ENCODE assay signal across 14 mouse cellular contexts in the genomic region with DNA sequence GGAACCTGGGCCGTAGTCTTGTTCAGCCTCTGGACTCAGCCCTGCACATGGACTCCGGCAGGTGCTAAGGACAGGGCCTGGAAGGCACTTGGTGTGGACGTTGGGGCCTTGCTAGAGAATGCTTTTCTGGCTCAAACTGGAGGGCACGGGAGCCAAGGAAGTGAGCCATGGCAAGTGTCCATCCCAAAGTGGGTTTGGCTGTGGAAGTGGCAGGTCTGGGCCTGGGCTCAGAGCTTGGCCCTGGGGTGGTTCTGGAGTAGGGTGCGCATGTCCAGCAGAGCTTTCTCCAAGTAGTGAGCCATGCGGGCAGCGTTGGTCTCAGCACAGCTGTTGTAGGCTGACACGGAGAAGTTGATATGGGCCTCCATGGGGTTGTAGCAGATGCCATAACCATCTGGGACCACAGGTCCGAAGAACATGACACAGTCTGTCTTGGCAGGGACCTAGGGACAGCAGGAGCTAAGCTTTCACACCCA. TPM values are rescaled to one million over a fixed set of nuclear protein-coding genes. Genes with fewer than 3 reads are reported as not detected.
DNase-seq lines count a peak whose midpoint lies in the region; ATAC-seq and TF ChIP-seq lines count a peak whose summit lies in the region.
"Had no signal": no experiment of that assay in that cellular context is flagged by ENCODE, and none has a peak within 500 bp of the region (broad histone marks: within the 10 kb centered on the region; RNA-seq: fewer than 3 reads in every experiment).

No protein-coding gene starts in this region.

- H3K27me3 ChIP-seq in heart, adult 2 months (ENCODE audit: control insufficient read depth, insufficient read depth, low read length): no peaks in the 10 kb centered on the region
- no peaks in the 10 kb centered on the region for H3K27me3 ChIP-seq in midbrain, postnatal 0 days (ENCODE audit: insufficient read depth, low read length)
- no peaks in the 10 kb centered on the region for H3K27me3 ChIP-seq in midbrain, embryonic 16.5 days (ENCODE audit: control insufficient read depth, insufficient read depth, low read depth, low read length)
- H3K27me3 ChIP-seq in liver, embryonic 11.5 days (replicated peaks; ENCODE audit: control insufficient read depth, insufficient read depth, low read length): no peaks in the 10 kb centered on the region
- H3K27me3 ChIP-seq: neural tube, embryonic 15.5 days had no signal

- no peak overlapping the region for H3K4me2 ChIP-seq in midbrain, postnatal 0 days (ENCODE audit: low read depth, low read length, poor library complexity, severe bottlenecking)
- no peak overlapping the region for H3K4me2 ChIP-seq in midbrain, embryonic 16.5 days (ENCODE audit: low read length)
- H3K4me2 ChIP-seq in liver, embryonic 11.5 days: no peak overlapping the region
- H3K4me2 ChIP-seq: neural tube, embryonic 15.5 days had no signal

- DNase-seq in heart, adult 2 months: peak in 1 of 2 experiments; percentile 74
- DNase-seq in heart, postnatal 25 days (ENCODE audit: low spot score): no peak
- DNase-seq in midbrain, postnatal 0 days (ENCODE audit: low spot score): peak; percentile 17
- peak; percentile 84 for DNase-seq in gastrocnemius, adult 2 months
- DNase-seq in liver, embryonic 11.5 days (ENCODE audit: low spot score): no peak
- no peak for DNase-seq in urinary bladder, adult 18-20 months (ENCODE audit: low spot score in 2 of 2)
- DNase-seq: kidney, adult 11 months; kidney, postnatal 4 days; lung, adult 18-20 months; right cerebral cortex, adult 18-20 months had no signal

- no peak for ATAC-seq in midbrain, postnatal 0 days (ENCODE audit: low FRiP score)
- ATAC-seq in midbrain, embryonic 16.5 days: no peak
- no peak for ATAC-seq in liver, embryonic 11.5 days (replicated peaks; ENCODE audit: low FRiP score)
- ATAC-seq: forebrain, embryonic 16.5 days had no signal

- H3K4me3 ChIP-seq in heart, adult 2 months: no peak overlapping the region
- no peak overlapping the region for H3K4me3 ChIP-seq in midbrain, postnatal 0 days (ENCODE audit: low read depth, low read length)
- no peak overlapping the region for H3K4me3 ChIP-seq in midbrain, embryonic 16.5 days (ENCODE audit: low read depth, low read length)
- no peak overlapping the region; the same call in 1 of the 2 replicates for H3K4me3 ChIP-seq in gastrocnemius, adult 2 months
- H3K4me3 ChIP-seq in liver, embryonic 11.5 days (ENCODE audit: low read depth, low read length): no peak overlapping the region
- H3K4me3 ChIP-seq: left cerebral cortex, adult 2 months; neural tube, embryonic 15.5 days had no signal

- H3K4me1 ChIP-seq in heart, adult 2 months (ENCODE audit: control insufficient read depth, insufficient read depth, low read length): peaks cover 3% of the 10 kb centered on the region
- H3K4me1 ChIP-seq in midbrain, postnatal 0 days (ENCODE audit: insufficient read depth, low read length): no peaks in the 10 kb centered on the region
- H3K4me1 ChIP-seq in midbrain, embryonic 16.5 days (ENCODE audit: control insufficient read depth, insufficient read depth, low read length): peaks cover 8% of the 10 kb centered on the region; the same call in 1 of the 2 replicates
- no peaks in the 10 kb centered on the region for H3K4me1 ChIP-seq in liver, embryonic 11.5 days (replicated peaks; ENCODE audit: control insufficient read depth, insufficient read depth, low read length)

- intact Hi-C loops in heart, adult 2 months (cut with DNase I): no loop called here
- intact Hi-C loops in heart, postnatal 25 days (cut with DNase I): no loop called here
- intact Hi-C loops in gastrocnemius, adult 2 months (cut with DNase I): no loop called here

- peak overlapping the region; percentile 32; the same call in 1 of the 2 replicates for H3K27ac ChIP-seq in heart, adult 2 months
- no peak overlapping the region for H3K27ac ChIP-seq in midbrain, postnatal 0 days (ENCODE audit: low read depth, low read length)
- no peak overlapping the region for H3K27ac ChIP-seq in midbrain, embryonic 16.5 days (ENCODE audit: low read length)
- H3K27ac ChIP-seq in gastrocnemius, adult 2 months: peak overlapping the region; percentile 92
- no peak overlapping the region for H3K27ac ChIP-seq in liver, embryonic 11.5 days (ENCODE audit: low read depth, low read length)
- H3K27ac ChIP-seq: left cerebral cortex, adult 2 months; neural tube, embryonic 15.5 days had no signal

- TF ChIP-seq CTCF in heart, adult 2 months (IDR thresholded peaks at IDR 0.05): no peak
- TF ChIP-seq CTCF in midbrain, postnatal 0 days (IDR thresholded peaks at IDR 0.05): no peak
- TF ChIP-seq CTCF in gastrocnemius, adult 2 months (IDR thresholded peaks at IDR 0.05): no peak

- peaks cover 2% of the 10 kb centered on the region; the same call in 1 of the 2 replicates for H3K36me3 ChIP-seq in heart, adult 2 months (ENCODE audit: control insufficient read depth, insufficient read depth, low read length)
- peaks cover 76% of the 10 kb centered on the region for H3K36me3 ChIP-seq in midbrain, postnatal 0 days (ENCODE audit: insufficient read depth, low read length)
- peaks cover 47% of the 10 kb centered on the region for H3K36me3 ChIP-seq in midbrain, embryonic 16.5 days (ENCODE audit: control insufficient read depth, insufficient read depth, low read length)
- peaks cover 36% of the 10 kb centered on the region for H3K36me3 ChIP-seq in liver, embryonic 11.5 days (ENCODE audit: control insufficient read depth, insufficient read depth, low read length)

- H3K9ac ChIP-seq in heart, adult 2 months (ENCODE audit: low read depth, low read length): no peak overlapping the region
- no peak overlapping the region for H3K9ac ChIP-seq in midbrain, postnatal 0 days (replicated peaks; ENCODE audit: low read length, poor library complexity, severe bottlenecking)
- H3K9ac ChIP-seq in midbrain, embryonic 16.5 days (ENCODE audit: low read depth, low read length): no peak overlapping the region
- H3K9ac ChIP-seq in liver, embryonic 11.5 days (ENCODE audit: low read depth, low read length): no peak overlapping the region
- H3K9ac ChIP-seq: neural tube, embryonic 15.5 days had no signal

- no peak for TF ChIP-seq EP300 in heart, adult 2 months (IDR thresholded peaks at IDR 0.05; ENCODE audit: insufficient read depth, low read depth, low read length)

- no peaks in the 10 kb centered on the region for H3K79me2 ChIP-seq in heart, adult 2 months (replicated peaks; ENCODE audit: control insufficient read depth, insufficient read depth, low read length)

- H3K9me3 ChIP-seq in midbrain, postnatal 0 days (ENCODE audit: low read length): no peaks in the 10 kb centered on the region
- H3K9me3 ChIP-seq in midbrain, embryonic 16.5 days (replicated peaks; ENCODE audit: control insufficient read depth, low read length, poor library complexity, severe bottlenecking): no peaks in the 10 kb centered on the region
- H3K9me3 ChIP-seq in liver, embryonic 11.5 days (ENCODE audit: control insufficient read depth, low read length): no peaks in the 10 kb centered on the region
- H3K9me3 ChIP-seq: neural tube, embryonic 15.5 days had no signal

- TF ChIP-seq POLR2A in heart, adult 2 months (IDR thresholded peaks at IDR 0.05; ENCODE audit: insufficient read depth, low read depth, low read length): no peak

- 58% methylated on average over 9 of the region's 9 CpGs for WGBS in heart, adult 2 months
- 86% methylated on average over 9 of the region's 9 CpGs for WGBS in midbrain, postnatal 0 days
- WGBS in midbrain, embryonic 16.5 days: 91% methylated on average over 9 of the region's 9 CpGs
- 89% methylated on average over 9 of the region's 9 CpGs for WGBS in liver, embryonic 11.5 days

RNA-seq across cellular contexts. Expression of a gene that starts 10.3 kb away (rescaled TPM):
- 1 to 10 TPM; 5.9 to 9.0 TPM for total RNA-seq in heart, adult 2 months (2021)
- 23.5 and 25.1 TPM in 2 replicates for polyA plus RNA-seq in heart, adult 2 months (2012; rRNA removed)
- total RNA-seq in heart, postnatal 25 days (2021): 10 to 100 TPM in 1 of 2 experiments, 1 to 10 TPM in 1; 8.3 to 10.4 TPM
- 96.2 and 103 TPM in 2 replicates for total RNA-seq in midbrain, postnatal 0 days (2014; rRNA removed)
- 56.6 and 59.7 TPM in 2 replicates for polyA plus RNA-seq in midbrain, postnatal 0 days (2015; fragmentation: Nextera tagmentation; extraction: Ambion mirVana)
- 63.6 and 67.8 TPM in 2 replicates for polyA plus RNA-seq in midbrain, embryonic 16.5 days (2015; fragmentation: Nextera tagmentation; extraction: Ambion mirVana)
- total RNA-seq in gastrocnemius, adult 2 months (2021): 1 to 10 TPM; 5.3 to 6.1 TPM
- 37.6 and 39.9 TPM in 2 replicates for polyA plus RNA-seq in liver, embryonic 11.5 days (2014; fragmentation: Nextera tagmentation; extraction: Ambion mirVana)

RNA-seq across cellular contexts. Expression of a gene that starts 13.2 kb away (rescaled TPM):
- 100 to 1,000 TPM; 452 to 542 TPM for total RNA-seq in heart, adult 2 months (2021)
- 695 and 713 TPM in 2 replicates for polyA plus RNA-seq in heart, adult 2 months (2012; rRNA removed)
- total RNA-seq in heart, postnatal 25 days (2021): 100 to 1,000 TPM; 433 to 486 TPM
- total RNA-seq in midbrain, postnatal 0 days (2014; rRNA removed): 32.6 and 38.0 TPM in 2 replicates
- polyA plus RNA-seq in midbrain, postnatal 0 days (2015; fragmentation: Nextera tagmentation; extraction: Ambion mirVana): 24.9 and 27.4 TPM in 2 replicates
- polyA plus RNA-seq in midbrain, embryonic 16.5 days (2015; fragmentation: Nextera tagmentation; extraction: Ambion mirVana): 23.6 and 26.0 TPM in 2 replicates
- 100 to 1,000 TPM; 362 to 422 TPM for total RNA-seq in gastrocnemius, adult 2 months (2021)
- 26.1 and 38.3 TPM in 2 replicates for polyA plus RNA-seq in liver, embryonic 11.5 days (2014; fragmentation: Nextera tagmentation; extraction: Ambion mirVana)

RNA-seq across cellular contexts. Expression of a gene that starts 13.4 kb away (rescaled TPM):
- 10 to 100 TPM; 82.7 to 91.2 TPM for total RNA-seq in heart, adult 2 months (2021)
- polyA plus RNA-seq in heart, adult 2 months (2012; rRNA removed): 88.7 and 107 TPM in 2 replicates
- total RNA-seq in heart, postnatal 25 days (2021): 10 to 100 TPM; 91.2 to 92.3 TPM
- total RNA-seq in midbrain, postnatal 0 days (2014; rRNA removed): 139 and 147 TPM in 2 replicates
- polyA plus RNA-seq in midbrain, postnatal 0 days (2015; fragmentation: Nextera tagmentation; extraction: Ambion mirVana): 138 and 141 TPM in 2 replicates
- polyA plus RNA-seq in midbrain, embryonic 16.5 days (2015; fragmentation: Nextera tagmentation; extraction: Ambion mirVana): 146 and 156 TPM in 2 replicates
- total RNA-seq in gastrocnemius, adult 2 months (2021): 10 to 100 TPM; 48.9 to 86.1 TPM
- 124 and 135 TPM in 2 replicates for polyA plus RNA-seq in liver, embryonic 11.5 days (2014; fragmentation: Nextera tagmentation; extraction: Ambion mirVana)

RNA-seq across cellular contexts. Expression of a gene that starts 38.4 kb away (rescaled TPM):
- total RNA-seq in heart, adult 2 months (2021): 10 to 100 TPM; 74.2 to 90.3 TPM
- 64.3 and 98.7 TPM in 2 replicates for polyA plus RNA-seq in heart, adult 2 months (2012; rRNA removed)
- 10 to 100 TPM; 68.5 to 74.0 TPM for total RNA-seq in heart, postnatal 25 days (2021)
- total RNA-seq in midbrain, postnatal 0 days (2014; rRNA removed): 64.2 and 72.3 TPM in 2 replicates
- polyA plus RNA-seq in midbrain, postnatal 0 days (2015; fragmentation: Nextera tagmentation; extraction: Ambion mirVana): 28.7 and 34.8 TPM in 2 replicates
- polyA plus RNA-seq in midbrain, embryonic 16.5 days (2015; fragmentation: Nextera tagmentation; extraction: Ambion mirVana): 32.9 and 35.0 TPM in 2 replicates
- 10 to 100 TPM; 15.5 to 39.0 TPM for total RNA-seq in gastrocnemius, adult 2 months (2021)
- 19.7 and 21.2 TPM in 2 replicates for polyA plus RNA-seq in liver, embryonic 11.5 days (2014; fragmentation: Nextera tagmentation; extraction: Ambion mirVana)

RNA-seq across cellular contexts. Expression of a gene that starts 43.3 kb away (rescaled TPM):
- total RNA-seq in heart, adult 2 months (2021): 10 to 100 TPM; 37.7 to 40.6 TPM
- polyA plus RNA-seq in heart, adult 2 months (2012; rRNA removed): 125 and 143 TPM in 2 replicates
- 10 to 100 TPM; 39.7 to 40.3 TPM for total RNA-seq in heart, postnatal 25 days (2021)
- total RNA-seq in midbrain, postnatal 0 days (2014; rRNA removed): 375 and 403 TPM in 2 replicates
- polyA plus RNA-seq in midbrain, postnatal 0 days (2015; fragmentation: Nextera tagmentation; extraction: Ambion mirVana): 185 and 199 TPM in 2 replicates
- 206 and 218 TPM in 2 replicates for polyA plus RNA-seq in midbrain, embryonic 16.5 days (2015; fragmentation: Nextera tagmentation; extraction: Ambion mirVana)
- total RNA-seq in gastrocnemius, adult 2 months (2021): 10 to 100 TPM; 12.7 to 18.8 TPM
- 44.0 and 48.9 TPM in 2 replicates for polyA plus RNA-seq in liver, embryonic 11.5 days (2014; fragmentation: Nextera tagmentation; extraction: Ambion mirVana)

Comparison
In these comparisons a context has a peak if more than half of its experiments do, and no peak if none do; other contexts are left out.
1. DNase-seq: peak in midbrain, postnatal 0 days (single experiment) and gastrocnemius, adult 2 months (single experiment); none in heart, postnatal 25 days (single experiment), liver, embryonic 11.5 days (single experiment) and urinary bladder, adult 18-20 months (0 of 2).
2. H3K27ac ChIP-seq: peak in heart, adult 2 months (single experiment) and gastrocnemius, adult 2 months (single experiment); none in midbrain, postnatal 0 days (single experiment), midbrain, embryonic 16.5 days (single experiment) and liver, embryonic 11.5 days (single experiment).